In genomic region chr7:34925208-34925607, GRCm38 (mm10) we compare ENCODE assay signal across 11 mouse cellular contexts. TPM values are rescaled to one million over a fixed set of nuclear protein-coding genes. Genes with fewer than 3 reads are reported as not detected.
A peak's percentile ranks its signal among the peaks of the same experiment; 100 is the strongest.
DNase-seq lines count a peak whose midpoint lies in the region; ATAC-seq lines count a peak whose summit lies in the region.
"Had no signal": no experiment of that assay in that cellular context is flagged by ENCODE, and none has a peak within 500 bp of the region (broad histone marks: within the 10 kb centered on the region; RNA-seq: fewer than 3 reads in every experiment).

No protein-coding gene starts in this region.

- H3K4me1 ChIP-seq in forebrain, embryonic 15.5 days, result peaks cover 12% of the 10 kb centered on the region; the same call in 1 of the 2 replicates

- no peak overlapping the region for H3K4me2 ChIP-seq in forebrain, embryonic 15.5 days (replicated peaks)
- H3K4me2 ChIP-seq: embryonic facial prominence, embryonic 12.5 days had no signal

- no peaks in the 10 kb centered on the region for H3K36me3 ChIP-seq in forebrain, embryonic 15.5 days

- H3K27ac ChIP-seq in forebrain, embryonic 15.5 days (replicated peaks), result no peak overlapping the region
- H3K27ac ChIP-seq: embryonic facial prominence, embryonic 12.5 days had no signal

- 65% methylated on average over 5 of the region's 5 CpGs for WGBS in forebrain, embryonic 15.5 days

- intact Hi-C loops in left cerebral cortex, postnatal 14 days (cut with DNase I), result no loop called here

- peak; percentile 59 for DNase-seq in gastrocnemius, postnatal 10 days
- no peak for DNase-seq in gastrocnemius, adult 18-20 months (ENCODE audit: low spot score)
- DNase-seq in left cerebral cortex, postnatal 14 days (ENCODE audit: low spot score in 2 of 2), result peak; percentile 40 to 45
- DNase-seq in left cerebral cortex, adult 8-10 months (ENCODE audit: low spot score in 2 of 2), result no peak
- DNase-seq in NIH3T3 (ENCODE audit: low read depth), result peak; percentile 13
- peak; percentile 82 to 84 for DNase-seq in cerebellum, postnatal 10 days
- no peak for DNase-seq in T-cell, adult 2 months (ENCODE audit: low spot score)
- DNase-seq: lung, adult 18-20 months had no signal

- no peak overlapping the region for H3K9ac ChIP-seq in forebrain, embryonic 15.5 days (replicated peaks)
- H3K9ac ChIP-seq: embryonic facial prominence, embryonic 12.5 days had no signal

- H3K4me3 ChIP-seq in forebrain, embryonic 15.5 days, result no peak overlapping the region
- H3K4me3 ChIP-seq: embryonic facial prominence, embryonic 12.5 days had no signal

- no peak for ATAC-seq in forebrain, embryonic 15.5 days (replicated peaks)
- ATAC-seq: CD4-positive, CD25-positive, alpha-beta regulatory T cell, adult 4 months had no signal

- H3K27me3 ChIP-seq in forebrain, embryonic 15.5 days, result no peaks in the 10 kb centered on the region
- H3K27me3 ChIP-seq: embryonic facial prominence, embryonic 12.5 days had no signal

- H3K9me3 ChIP-seq in forebrain, embryonic 15.5 days, result no peaks in the 10 kb centered on the region
- H3K9me3 ChIP-seq: embryonic facial prominence, embryonic 12.5 days had no signal

RNA-seq across cellular contexts. Expression of gene Pepd, which starts 13.0 kb away (rescaled TPM):
- 10 to 100 TPM; 28.7 to 29.8 TPM for total RNA-seq in gastrocnemius, postnatal 10 days (2021)
- total RNA-seq in gastrocnemius, adult 18-20 months (2021), result 10 to 100 TPM; 26.5 to 27.3 TPM
- total RNA-seq in left cerebral cortex, postnatal 14 days (2021), result 10 to 100 TPM; 27.7 to 31.5 TPM
- total RNA-seq in left cerebral cortex, adult 8-10 months (2022), result 10 to 100 TPM; 32.5 to 36.0 (median 33.8) TPM
- polyA plus RNA-seq in forebrain, embryonic 15.5 days (2015; fragmentation: Nextera tagmentation; extraction: Ambion mirVana), result 51.4 and 51.7 TPM in 2 replicates

Comparison
In these comparisons a context has a peak if more than half of its experiments do, and no peak if none do; other contexts are left out.
1. DNase-seq: peak in gastrocnemius, postnatal 10 days (single experiment), left cerebral cortex, postnatal 14 days (2 of 2), NIH3T3 (single experiment) and cerebellum, postnatal 10 days (2 of 2); none in gastrocnemius, adult 18-20 months (single experiment), left cerebral cortex, adult 8-10 months (0 of 2) and T-cell, adult 2 months (single experiment).